Mouse (Mus musculus) C2C12 (cell line): ENCODE data around the gene Hoxc4. TPM values are rescaled to one million over a fixed set of nuclear protein-coding genes. Genes with fewer than 3 reads are reported as not detected.

Source experiments
- H3K27me3 ChIP-seq: one replicate; pipeline ENCODE4 v1.6.1; 2011; ENCODE audit not compliant: control insufficient read depth, insufficient read depth, insufficient read length
- H3K36me3 ChIP-seq: one replicate; pipeline ENCODE4 v1.6.1; 2011; ENCODE audit not compliant: control insufficient read depth, insufficient read depth
- H3K4me3 ChIP-seq: one replicate; pipeline ENCODE4 v1.5.1; 2011; ENCODE audit warnings: mild to moderate bottlenecking, control low read depth; ENCODE audit not compliant: poor library complexity, insufficient read depth, severe bottlenecking
- H3K79me2 ChIP-seq: one replicate; pipeline ENCODE4 v1.6.1; 2011; ENCODE audit not compliant: control insufficient read depth, insufficient read depth
- H3K79me3 ChIP-seq: one replicate; pipeline ENCODE4 v1.6.1; 2011; ENCODE audit warnings: low read depth, control low read depth
- H3ac ChIP-seq: one replicate; pipeline ENCODE3; 2011; ENCODE audit warnings: low read depth; ENCODE audit not compliant: control insufficient read depth, insufficient read length
- CEBPB ChIP-seq: IDR thresholded peaks from one replicate; pipeline ENCODE4 v1.6.1; 2011; ENCODE audit warnings: low read depth, mild to moderate bottlenecking, control low read depth, moderate library complexity
- CTCF ChIP-seq: IDR thresholded peaks from one replicate; pipeline ENCODE4 v1.5.1; 2011; ENCODE audit not compliant: control insufficient read depth, insufficient read depth, insufficient read length
- FOSL1 ChIP-seq: IDR thresholded peaks from one replicate; pipeline ENCODE4 v1.8.0; 2011; ENCODE audit warnings: mild to moderate bottlenecking, low read length; ENCODE audit not compliant: poor library complexity, insufficient read depth, severe bottlenecking
- MAX ChIP-seq: IDR thresholded peaks from one replicate; pipeline ENCODE4 v1.6.1; 2011; ENCODE audit warnings: mild to moderate bottlenecking, control low read depth
- MYOD1 ChIP-seq: IDR thresholded peaks from one replicate; pipeline ENCODE4 v1.6.1; 2011; ENCODE audit warnings: low read depth; ENCODE audit not compliant: control insufficient read depth, insufficient read length
- MYOG ChIP-seq: IDR thresholded peaks from one replicate; pipeline ENCODE4 v1.6.1; 2011; ENCODE audit not compliant: control insufficient read depth, insufficient read length; ENCODE audit errors: extremely low read depth
- USF1 ChIP-seq: IDR thresholded peaks from one replicate; pipeline ENCODE4 v1.6.1; 2011; ENCODE audit warnings: low read depth, mild to moderate bottlenecking, control low read depth, moderate library complexity
- polyA plus RNA-seq: library from polyadenylated mRNA; unstranded; fragments of >200 nt; fragmentation: generic; extraction: Trizol; gene quantifications from one replicate; pipeline ENCODE4 v1.2.1, GENCODE M21; 2012; ENCODE audit warnings: missing spikeins

The Hoxc4 gene
- polyA plus RNA-seq, 1 experiment, result 3.4 TPM

- Histone ChIP-seq H3K79me2 (peaks cover 90% of the 10 kb centered on the region), H3K79me3 (peaks cover 30% of the 10 kb centered on the region), H3K4me3 (peak overlapping the region; percentile 54), H3ac (peak overlapping the region; percentile 53), H3K36me3 (no peaks in the 10 kb centered on the region), H3K27me3 (no peaks in the 10 kb centered on the region)
- TF ChIP-seq MAX (peak; percentile 17), CTCF (no peak)
Measured at GRCm38 (mm10) chr15:102999183-102999831, 19.4 kb upstream of the Hoxc4 start.

GRCm38 (mm10) chr15:102999955-103000354 lies 18.8 kb upstream of the Hoxc4 start:
- H3ac ChIP-seq, result peak overlapping the region; percentile 32
- H3K4me3 ChIP-seq, result peak overlapping the region; percentile 54
- H3K27me3 ChIP-seq, result no peaks in the 10 kb centered on the region

GRCm38 (mm10) chr15:103000501-103000901 lies 18.2 kb upstream of the Hoxc4 start:
- Histone ChIP-seq H3K27me3 (no peaks in the 10 kb centered on the region), H3ac (peak overlapping the region; percentile 96), H3K79me3 (peaks cover 39% of the 10 kb centered on the region), H3K4me3 (peak overlapping the region; percentile 54), H3K79me2 (peaks cover 92% of the 10 kb centered on the region), H3K36me3 (no peaks in the 10 kb centered on the region)
- no peak for TF ChIP-seq MAX
- no peak for TF ChIP-seq USF1
- TF ChIP-seq CTCF, result no peak
- TF ChIP-seq MYOD1, result no peak
- no peak for TF ChIP-seq CEBPB
- no peak for TF ChIP-seq FOSL1
- TF ChIP-seq MYOG, result no peak

More at GRCm38 (mm10) chr15:102999955-103000354, 18.8 kb upstream of the Hoxc4 start:
- Histone ChIP-seq H3K36me3 (no peaks in the 10 kb centered on the region), H3K79me3 (peaks cover 35% of the 10 kb centered on the region), H3K79me2 (peaks cover 90% of the 10 kb centered on the region)
- TF ChIP-seq MYOD1, result no peak
- TF ChIP-seq CEBPB, result no peak
- no peak for TF ChIP-seq FOSL1
- TF ChIP-seq USF1, result no peak
- no peak for TF ChIP-seq MYOG
- no peak for TF ChIP-seq MAX
- no peak for TF ChIP-seq CTCF

GRCm38 (mm10) chr15:103001370-103001769 lies 17.4 kb upstream of the Hoxc4 start:
- no peaks in the 10 kb centered on the region for H3K27me3 ChIP-seq
- peak overlapping the region; percentile 96 for H3ac ChIP-seq
- peak overlapping the region; percentile 54 for H3K4me3 ChIP-seq
- TF ChIP-seq FOSL1 (no peak), CTCF (no peak), USF1 (no peak), MYOG (no peak), CEBPB (no peak), MAX (no peak), MYOD1 (no peak)
- H3K36me3 ChIP-seq, result no peaks in the 10 kb centered on the region
- H3K79me3 ChIP-seq, result peaks cover 40% of the 10 kb centered on the region
- H3K79me2 ChIP-seq, result peaks cover 97% of the 10 kb centered on the region

- TF ChIP-seq CEBPB (no peak), MAX (peak; percentile 83), CTCF (no peak), USF1 (no peak), MYOD1 (no peak), FOSL1 (no peak), MYOG (no peak)
- Histone ChIP-seq H3K79me2 (peaks cover 97% of the 10 kb centered on the region), H3K36me3 (no peaks in the 10 kb centered on the region), H3K79me3 (peaks cover 45% of the 10 kb centered on the region), H3ac (peak overlapping the region; percentile 23), H3K4me3 (no peak overlapping the region), H3K27me3 (no peaks in the 10 kb centered on the region)
Measured at GRCm38 (mm10) chr15:103002156-103002555, 16.6 kb upstream of the Hoxc4 start.

- TF ChIP-seq FOSL1 (no peak), MYOD1 (no peak), MAX (no peak), MYOG (no peak), CTCF (no peak), USF1 (no peak), CEBPB (no peak)
- peaks cover 98% of the 10 kb centered on the region for H3K79me2 ChIP-seq
- peaks cover 50% of the 10 kb centered on the region for H3K79me3 ChIP-seq
- H3K27me3 ChIP-seq, result no peaks in the 10 kb centered on the region
- peak overlapping the region; percentile 9 for H3ac ChIP-seq
- H3K36me3 ChIP-seq, result no peaks in the 10 kb centered on the region
- no peak overlapping the region for H3K4me3 ChIP-seq
Measured at GRCm38 (mm10) chr15:103002821-103003448, 15.8 kb upstream of the Hoxc4 start.
